Mouse (Mus musculus): ENCODE results near the gene Clec2g. TPM values are rescaled to one million over a fixed set of nuclear protein-coding genes. Genes with fewer than 3 reads are reported as not detected.
"Not testable (repeated sequence)": the region's sequence is repeated elsewhere in the genome, so short reads cannot be mapped to it uniquely, and the experiment has no call there.

Gene Clec2g
- polyA plus RNA-seq, 1 experiment from 2014 or later = not detected

DNA sequence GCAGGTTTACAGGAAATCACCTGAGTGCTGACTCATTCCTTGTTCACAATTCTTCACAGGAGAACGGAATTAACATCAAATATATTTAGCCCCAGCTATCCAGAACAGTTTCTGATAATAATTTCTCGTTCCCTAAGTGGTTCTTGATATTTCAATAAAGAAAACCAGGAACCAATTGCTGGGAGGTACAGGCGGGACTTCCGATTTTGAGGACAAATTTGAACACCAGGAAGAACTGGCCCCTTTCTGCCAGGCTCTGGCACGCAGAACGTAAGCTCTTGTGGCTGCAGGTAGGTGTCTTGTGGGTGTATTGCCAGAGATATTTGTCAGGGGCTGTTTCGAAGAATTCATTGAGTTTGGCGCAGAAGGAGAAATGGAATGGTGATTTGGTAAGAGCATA is 74.4 kb downstream of the Clec2g start:
- H3K4me2 ChIP-seq (replicated peaks) = no peak overlapping the region
- no peaks in the 10 kb centered on the region for H3K4me1 ChIP-seq
- ATAC-seq (ENCODE audit: low FRiP score) = no peak
- no peaks in the 10 kb centered on the region for H3K27me3 ChIP-seq
- no peak overlapping the region for H3K4me3 ChIP-seq
- 91% methylated on average over 8 of the region's 8 CpGs for WGBS
- H3K36me3 ChIP-seq = no peaks in the 10 kb centered on the region
- H3K9me3 ChIP-seq (replicated peaks) = no peaks in the 10 kb centered on the region
- H3K27ac ChIP-seq = no peak overlapping the region
- no peak overlapping the region for H3K9ac ChIP-seq

DNA sequence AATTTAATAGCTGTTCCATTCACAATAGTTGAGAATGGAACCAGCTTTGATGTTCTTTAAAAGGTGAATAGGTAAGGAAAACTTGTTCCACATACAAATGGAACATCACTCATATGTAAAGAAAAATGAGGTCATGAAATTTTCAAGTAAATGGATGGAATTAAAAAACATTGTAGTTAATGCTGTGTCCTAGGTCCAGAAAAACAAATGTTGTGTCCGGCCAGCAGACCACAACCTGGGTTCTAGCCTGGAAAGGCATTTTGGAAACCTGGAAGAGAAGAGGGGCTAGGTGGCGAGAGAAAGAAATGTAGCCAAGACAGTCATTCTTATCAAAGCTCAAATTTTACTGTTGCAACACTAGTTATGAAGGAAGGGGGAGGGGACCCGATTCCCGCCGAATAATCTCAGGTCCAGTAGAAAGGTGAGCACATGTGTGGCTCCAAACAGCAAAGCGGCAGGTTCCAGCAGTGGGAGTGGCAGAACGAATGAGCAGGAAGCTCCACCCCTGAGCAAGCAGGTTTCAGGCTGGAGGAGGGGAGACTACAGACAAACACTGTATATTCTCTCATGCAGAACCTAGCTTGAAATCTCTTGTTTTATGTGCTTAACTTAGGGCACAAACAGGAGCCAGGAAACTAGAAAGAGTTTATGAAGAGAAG is 75.8 kb downstream of the Clec2g start:
- H3K4me1 ChIP-seq; ATAC-seq (ENCODE audit: low FRiP score); H3K9me3 ChIP-seq (replicated peaks); H3K9ac ChIP-seq; H3K4me3 ChIP-seq; H3K27me3 ChIP-seq; H3K36me3 ChIP-seq; H3K4me2 ChIP-seq (replicated peaks); H3K27ac ChIP-seq: not testable (repeated sequence)
- 89% methylated on average over 7 of the region's 7 CpGs for WGBS

- Histone ChIP-seq H3K4me1 (no peaks in the 10 kb centered on the region), H3K9ac (no peak overlapping the region), H3K27me3 (no peaks in the 10 kb centered on the region), H3K9me3 (replicated peaks) (no peaks in the 10 kb centered on the region), H3K36me3 (no peaks in the 10 kb centered on the region), H3K27ac (no peak overlapping the region), H3K4me2 (replicated peaks) (no peak overlapping the region), H3K4me3 (no peak overlapping the region)
- ATAC-seq (ENCODE audit: low FRiP score) = no peak
- WGBS = 71% methylated on average over 3 of the region's 3 CpGs
Observed at GRCm38 (mm10) chr6:129010505-129010873, 76.3 kb downstream of the Clec2g start.

- not testable (repeated sequence) for H3K9ac ChIP-seq; H3K4me2 ChIP-seq (replicated peaks); H3K4me3 ChIP-seq; H3K27me3 ChIP-seq; H3K27ac ChIP-seq; H3K4me1 ChIP-seq; H3K9me3 ChIP-seq (replicated peaks); ATAC-seq (ENCODE audit: low FRiP score); H3K36me3 ChIP-seq
- 95% methylated on average over 20 of the region's 23 CpGs for WGBS
Observed at GRCm38 (mm10) chr6:129012012-129012411, 77.8 kb downstream of the Clec2g start.

DNA sequence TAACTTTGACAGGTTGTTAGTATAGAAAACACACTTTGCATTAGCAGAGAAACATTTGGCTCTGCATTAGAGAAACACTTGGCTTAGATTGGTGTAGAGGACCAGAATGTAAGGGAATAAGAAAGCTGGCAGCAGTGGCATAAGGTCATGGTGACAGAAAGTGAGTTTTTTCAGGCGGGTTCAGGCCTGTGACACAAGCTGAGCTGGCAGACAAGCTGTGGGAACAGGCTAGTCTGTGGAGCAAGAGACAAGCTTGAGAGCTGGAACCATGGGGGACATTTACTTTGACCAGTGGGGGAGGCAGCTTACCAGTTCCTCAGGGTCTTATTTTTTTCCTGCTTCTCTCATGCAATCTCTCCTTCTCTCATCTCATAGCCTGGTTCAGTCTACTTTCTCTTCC is 78.8 kb downstream of the Clec2g start:
- H3K9ac ChIP-seq = no peak overlapping the region
- H3K27me3 ChIP-seq = no peaks in the 10 kb centered on the region
- H3K4me1 ChIP-seq = no peaks in the 10 kb centered on the region
- H3K27ac ChIP-seq = no peak overlapping the region
- no peak overlapping the region for H3K4me2 ChIP-seq (replicated peaks)
- H3K4me3 ChIP-seq = no peak overlapping the region
- 58% methylated on average over 1 of the region's 1 CpGs for WGBS
- ATAC-seq (ENCODE audit: low FRiP score) = no peak
- no peaks in the 10 kb centered on the region for H3K36me3 ChIP-seq
- H3K9me3 ChIP-seq (replicated peaks) = no peaks in the 10 kb centered on the region

DNA sequence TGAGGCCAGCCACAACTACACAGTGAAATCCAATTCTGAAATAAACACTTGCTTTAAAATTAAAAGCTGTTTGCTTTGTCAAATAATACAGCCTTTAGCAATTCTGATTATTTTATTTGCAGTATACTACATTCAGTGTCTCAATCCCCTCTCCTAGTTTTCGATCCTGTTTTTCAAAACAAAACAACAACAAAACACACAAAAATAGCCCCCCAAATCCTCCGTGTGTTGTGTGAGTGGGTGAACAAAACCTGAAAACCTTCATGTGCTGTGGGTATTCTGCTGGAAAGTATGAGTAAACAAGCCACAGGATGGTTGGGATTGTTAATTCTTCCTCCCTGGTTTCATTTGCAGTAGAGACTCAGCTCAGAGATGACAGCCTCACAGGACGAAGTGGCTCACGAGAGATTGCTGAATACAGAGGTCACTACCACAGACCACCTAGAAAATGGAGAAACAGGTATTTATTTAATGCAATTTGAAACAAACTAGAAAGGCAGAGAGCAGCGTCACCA is 79.6 kb downstream of the Clec2g start:
- ATAC-seq (ENCODE audit: low FRiP score) = no peak
- Histone ChIP-seq H3K36me3 (no peaks in the 10 kb centered on the region), H3K9me3 (replicated peaks) (no peaks in the 10 kb centered on the region), H3K4me1 (no peaks in the 10 kb centered on the region), H3K27me3 (no peaks in the 10 kb centered on the region), H3K4me2 (replicated peaks) (no peak overlapping the region), H3K27ac (no peak overlapping the region), H3K4me3 (no peak overlapping the region), H3K9ac (no peak overlapping the region)
- WGBS = 85% methylated on average over 5 of the region's 5 CpGs

DNA sequence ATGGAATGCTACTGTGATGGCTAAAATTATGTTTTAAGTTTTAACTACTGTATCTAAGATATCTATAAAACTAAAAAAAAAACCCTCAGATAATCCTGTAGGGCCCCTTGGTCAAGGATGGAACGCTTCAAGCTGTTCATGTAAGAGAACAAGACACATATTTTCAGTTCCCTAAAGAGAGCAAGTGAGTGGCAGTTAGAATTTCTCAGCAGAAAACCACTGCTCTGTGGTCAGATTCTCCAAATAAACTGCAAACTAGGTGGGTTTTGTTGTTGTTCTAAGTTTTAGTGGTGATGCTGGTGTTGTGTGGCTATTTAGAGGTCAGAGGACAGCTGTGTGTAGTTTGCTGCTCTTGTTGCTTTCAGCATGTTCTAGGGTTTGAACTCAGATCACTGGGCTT is 80.2 kb downstream of the Clec2g start:
- H3K27me3 ChIP-seq = no peaks in the 10 kb centered on the region
- no peak overlapping the region for H3K4me2 ChIP-seq (replicated peaks)
- H3K9me3 ChIP-seq (replicated peaks) = no peaks in the 10 kb centered on the region
- ATAC-seq (ENCODE audit: low FRiP score) = no peak
- 79% methylated on average over 1 of the region's 1 CpGs for WGBS
- no peak overlapping the region for H3K4me3 ChIP-seq
- no peak overlapping the region for H3K27ac ChIP-seq
- no peaks in the 10 kb centered on the region for H3K36me3 ChIP-seq
- no peaks in the 10 kb centered on the region for H3K4me1 ChIP-seq
- H3K9ac ChIP-seq = no peak overlapping the region

DNA sequence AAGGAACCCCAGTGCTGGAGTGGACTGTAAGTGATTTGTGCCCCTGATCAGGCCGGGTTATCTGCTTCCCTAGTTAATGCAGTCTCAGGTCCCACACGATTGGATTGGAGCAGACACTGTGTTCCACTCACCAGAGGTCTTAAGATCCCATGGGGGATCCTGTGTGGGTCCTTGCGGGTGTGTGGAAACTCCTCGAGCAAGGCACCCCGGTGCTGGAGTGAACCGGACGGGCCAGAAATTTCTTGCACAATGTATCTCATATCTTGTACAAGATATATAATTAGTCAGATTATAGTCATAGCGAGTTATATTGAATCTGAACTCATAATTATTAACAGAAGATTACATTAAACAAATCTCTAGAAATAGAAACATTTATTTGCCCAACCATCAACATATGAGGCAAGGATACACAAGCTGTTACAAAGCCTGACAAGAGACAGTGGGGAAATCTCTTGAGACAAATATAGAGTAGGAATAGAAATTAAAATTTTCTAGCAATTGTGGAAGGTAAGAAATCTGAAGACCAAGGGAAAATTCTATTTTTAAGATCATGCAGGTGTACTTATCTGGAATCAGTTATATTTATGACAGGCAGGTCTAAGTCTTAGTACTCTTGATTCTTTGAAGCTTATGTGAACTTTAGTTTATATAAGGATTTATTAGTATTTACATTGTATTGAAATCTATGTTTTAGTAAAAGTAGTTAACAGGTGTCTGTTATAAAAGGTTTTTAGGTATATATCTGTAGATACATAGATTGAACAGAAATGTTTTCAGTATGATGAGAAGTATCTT is 93.5 kb downstream of the Clec2g start:
- no peak overlapping the region for H3K4me2 ChIP-seq (replicated peaks)
- H3K4me1 ChIP-seq = no peaks in the 10 kb centered on the region
- ATAC-seq (ENCODE audit: low FRiP score) = no peak
- no peak overlapping the region for H3K27ac ChIP-seq
- no peak overlapping the region for H3K4me3 ChIP-seq
- no peaks in the 10 kb centered on the region for H3K27me3 ChIP-seq
- no peaks in the 10 kb centered on the region for H3K9me3 ChIP-seq (replicated peaks)
- H3K36me3 ChIP-seq = no peaks in the 10 kb centered on the region
- 91% methylated on average over 8 of the region's 8 CpGs for WGBS
- no peak overlapping the region for H3K9ac ChIP-seq

- Histone ChIP-seq H3K4me2 (replicated peaks) (no peak overlapping the region), H3K9me3 (replicated peaks) (no peaks in the 10 kb centered on the region), H3K27me3 (no peaks in the 10 kb centered on the region), H3K4me1 (no peaks in the 10 kb centered on the region), H3K9ac (no peak overlapping the region), H3K4me3 (no peak overlapping the region), H3K27ac (no peak overlapping the region), H3K36me3 (no peaks in the 10 kb centered on the region)
- ATAC-seq (ENCODE audit: low FRiP score) = no peak
- 60% methylated on average over 6 of the region's 6 CpGs for WGBS
Observed at GRCm38 (mm10) chr6:129030175-129030824, 96.1 kb downstream of the Clec2g start.

DNA sequence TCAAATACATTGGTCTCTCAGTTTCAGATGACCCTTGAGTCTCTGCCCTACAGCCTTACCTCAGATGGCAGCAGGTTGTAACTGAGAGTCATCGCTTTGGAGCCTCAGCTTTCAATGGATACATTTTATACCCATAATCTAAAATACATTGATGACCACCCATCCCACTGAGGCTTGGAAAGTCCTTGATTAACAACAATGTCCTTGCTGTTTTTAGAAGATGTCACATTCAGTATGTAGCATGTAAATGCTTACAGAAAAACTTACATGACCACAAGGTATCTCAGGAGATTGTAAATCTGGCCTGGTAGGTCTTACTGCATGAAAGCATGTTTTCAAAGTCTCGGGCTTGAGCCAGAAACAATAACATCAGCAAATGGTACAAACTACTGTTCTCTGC is 96.8 kb downstream of the Clec2g start:
- Histone ChIP-seq H3K4me1 (no peaks in the 10 kb centered on the region), H3K9ac (no peak overlapping the region), H3K27ac (no peak overlapping the region), H3K4me2 (replicated peaks) (no peak overlapping the region), H3K36me3 (no peaks in the 10 kb centered on the region), H3K27me3 (no peaks in the 10 kb centered on the region), H3K9me3 (replicated peaks) (no peaks in the 10 kb centered on the region), H3K4me3 (no peak overlapping the region)
- 89% methylated on average over 2 of the region's 2 CpGs for WGBS
- no peak for ATAC-seq (ENCODE audit: low FRiP score)

- Histone ChIP-seq H3K36me3 (no peaks in the 10 kb centered on the region), H3K9ac (no peak overlapping the region), H3K27me3 (no peaks in the 10 kb centered on the region), H3K4me1 (no peaks in the 10 kb centered on the region), H3K4me3 (no peak overlapping the region), H3K9me3 (replicated peaks) (no peaks in the 10 kb centered on the region), H3K27ac (no peak overlapping the region), H3K4me2 (replicated peaks) (no peak overlapping the region)
- no peak for ATAC-seq (ENCODE audit: low FRiP score)
- 81% methylated on average over 2 of the region's 2 CpGs for WGBS
Observed at GRCm38 (mm10) chr6:129033397-129033796, 99.2 kb downstream of the Clec2g start.

Measured in hindbrain, embryonic 12.5 days (tissue).